Mouse (Mus musculus) liver, adult 2 months (tissue): ENCODE measurements at regions not wholly inside any gene's neighbourhood (a gene's known extent, or its start where the extent isn't known, plus 50 kb on each side); places are given as distances from the start of the nearest gene placed in this dataset.

Source experiments
- CTCF ChIP-seq: fragments of 200-500 bp; IDR thresholded peaks from 2 replicates; pipeline ENCODE4 v1.5.1; 2011; ENCODE audit warnings: low read depth, low read length, control low read depth
- POLR2A ChIP-seq: fragments of 200-500 bp; IDR thresholded peaks from 2 replicates; pipeline ENCODE4 v1.6.1; 2011; ENCODE audit warnings: low read length, control low read depth; ENCODE audit not compliant: insufficient read depth; ENCODE audit errors: extremely low read depth

GRCm38 (mm10) chr14:64589571-64590547, 485.8 kb downstream of the Prss52 start:
- TF ChIP-seq POLR2A (no peak), CTCF (no peak)
